Mouse (Mus musculus): ENCODE measurements around the gene Med15. TPM values are rescaled to one million over a fixed set of nuclear protein-coding genes. Genes with fewer than 3 reads are reported as not detected.

Gene Med15
- total and polyA plus RNA-seq, 2 experiments from 2014 or later, result 39.2 to 66.1 TPM

DNA sequence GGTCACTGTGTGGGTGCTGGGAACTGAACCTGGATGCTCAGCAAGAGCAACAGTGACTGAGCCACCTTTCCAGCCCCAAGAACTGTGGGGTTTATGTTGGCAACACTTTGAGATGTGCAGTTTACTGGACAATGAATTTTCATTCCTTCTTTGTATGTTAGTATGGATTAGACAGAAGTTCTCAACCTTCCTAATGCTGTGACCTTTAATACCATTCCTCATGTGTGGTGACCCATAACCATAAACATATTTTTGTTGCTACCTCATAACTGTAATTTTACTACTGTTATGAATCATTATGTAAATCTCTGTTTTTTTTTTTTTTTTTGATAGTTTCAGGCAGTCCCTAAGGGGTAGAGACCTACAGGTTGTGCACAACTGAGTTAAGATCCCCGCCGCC, 955 bp upstream of the Med15 start:
- 61% methylated on average over 2 of the region's 2 CpGs for WGBS
- Histone ChIP-seq H3K27me3 (ENCODE audit: insufficient read depth, low read length) (no peaks in the 10 kb centered on the region), H3K4me2 (ENCODE audit: low read depth, low read length) (no peak overlapping the region), H3K9me3 (ENCODE audit: low read length) (no peaks in the 10 kb centered on the region), H3K9ac (replicated peaks; ENCODE audit: low read length) (no peak overlapping the region), H3K27ac (no peak overlapping the region), H3K4me1 (ENCODE audit: insufficient read depth, low read length) (no peaks in the 10 kb centered on the region), H3K4me3 (ENCODE audit: low read length) (no peak overlapping the region), H3K36me3 (ENCODE audit: insufficient read depth, low read length) (no peaks in the 10 kb centered on the region)
- TF ChIP-seq CTCF (IDR thresholded peaks at IDR 0.05; ENCODE audit: low read depth), result no peak
- DNase-seq (ENCODE audit: low spot score) (no peak), ATAC-seq (no peak)

DNA sequence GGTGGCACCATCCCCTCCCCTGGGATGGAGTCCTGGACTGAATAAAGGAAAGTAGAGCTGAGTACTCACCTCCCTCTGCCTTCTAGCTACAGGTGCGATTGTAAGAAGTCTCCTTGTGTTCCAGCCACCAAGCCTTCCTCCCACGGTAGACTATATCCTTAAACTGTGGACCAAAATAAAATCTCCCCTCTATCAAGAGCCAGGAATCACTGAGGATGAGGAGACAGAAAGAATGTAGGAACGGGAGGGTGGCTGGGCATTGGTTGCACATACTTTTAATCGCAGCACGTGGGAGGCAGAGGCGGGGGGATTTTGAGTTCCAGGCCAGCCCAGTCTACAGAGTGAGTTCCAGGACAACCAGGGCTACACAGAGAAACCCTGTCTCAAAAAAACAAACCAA, 260 bp downstream of the Med15 start:
- WGBS, result 80% methylated on average over 6 of the region's 6 CpGs
- no peaks in the 10 kb centered on the region for H3K27me3 ChIP-seq (ENCODE audit: insufficient read depth, low read length)
- no peak overlapping the region for H3K4me3 ChIP-seq (ENCODE audit: low read length)
- no peaks in the 10 kb centered on the region for H3K36me3 ChIP-seq (ENCODE audit: insufficient read depth, low read length)
- no peaks in the 10 kb centered on the region for H3K4me1 ChIP-seq (ENCODE audit: insufficient read depth, low read length)
- no peak overlapping the region for H3K27ac ChIP-seq
- no peak overlapping the region for H3K9ac ChIP-seq (replicated peaks; ENCODE audit: low read length)
- DNase-seq (ENCODE audit: low spot score) (no peak), ATAC-seq (no peak)
- H3K9me3 ChIP-seq (ENCODE audit: low read length), result no peaks in the 10 kb centered on the region
- TF ChIP-seq CTCF (IDR thresholded peaks at IDR 0.05; ENCODE audit: low read depth), result no peak
- H3K4me2 ChIP-seq (ENCODE audit: low read depth, low read length), result no peak overlapping the region

DNA sequence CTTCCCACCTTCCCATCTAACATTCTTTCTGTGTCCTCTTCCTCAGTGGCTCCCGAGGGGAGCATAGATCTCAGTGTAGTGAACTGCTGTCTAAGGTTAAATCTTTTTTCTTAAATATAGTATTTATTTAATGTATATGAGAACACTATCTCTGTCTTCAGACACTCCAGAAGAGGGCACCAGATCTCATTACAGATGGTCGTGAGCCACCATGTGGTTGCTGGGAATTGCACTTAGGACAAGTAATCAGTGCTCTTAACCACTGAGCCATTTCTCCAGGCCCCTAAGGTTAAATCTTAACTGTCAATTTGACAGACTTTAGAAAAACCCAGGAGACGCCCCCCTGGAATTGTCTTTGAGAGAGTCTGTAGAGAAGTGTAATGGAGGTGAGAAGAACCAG, 670 bp downstream of the Med15 start:
- H3K9ac ChIP-seq (replicated peaks; ENCODE audit: low read length), result no peak overlapping the region
- H3K4me2 ChIP-seq (ENCODE audit: low read depth, low read length), result no peak overlapping the region
- no peaks in the 10 kb centered on the region for H3K9me3 ChIP-seq (ENCODE audit: low read length)
- no peak overlapping the region for H3K27ac ChIP-seq
- WGBS, result 43% methylated on average over 3 of the region's 3 CpGs
- no peak for ATAC-seq
- H3K36me3 ChIP-seq (ENCODE audit: insufficient read depth, low read length), result no peaks in the 10 kb centered on the region
- H3K4me1 ChIP-seq (ENCODE audit: insufficient read depth, low read length), result 0 out of 2 replicates have a peak, but pooled peaks cover 1% of the 10 kb centered on the region
- no peak for DNase-seq (ENCODE audit: low spot score)
- H3K27me3 ChIP-seq (ENCODE audit: insufficient read depth, low read length), result no peaks in the 10 kb centered on the region
- no peak overlapping the region for H3K4me3 ChIP-seq (ENCODE audit: low read length)
- TF ChIP-seq CTCF (IDR thresholded peaks at IDR 0.05; ENCODE audit: low read depth), result no peak

DNA sequence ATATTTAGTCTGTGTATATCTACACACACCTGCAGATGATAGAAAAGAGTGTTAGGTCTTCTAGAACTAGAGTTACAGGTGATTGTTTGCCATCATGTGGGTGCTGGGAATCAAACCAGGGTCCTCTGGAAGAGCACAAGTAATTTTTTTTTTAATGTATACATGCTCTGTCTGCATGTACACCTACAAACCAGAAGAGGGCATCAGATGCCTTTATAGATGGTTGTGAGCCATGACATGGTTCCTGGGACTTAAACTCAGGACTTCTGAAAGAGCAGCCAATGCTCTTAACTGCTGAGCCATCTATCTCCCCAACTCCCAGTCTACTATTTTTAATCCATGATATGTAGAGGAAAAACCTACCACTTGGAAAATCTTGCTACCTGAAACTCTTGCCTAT, 2.7 kb downstream of the Med15 start:
- TF ChIP-seq CTCF (IDR thresholded peaks at IDR 0.05; ENCODE audit: low read depth), result peak; percentile 18; the same call in 1 of the 2 replicates
- Histone ChIP-seq H3K36me3 (ENCODE audit: insufficient read depth, low read length) (no peaks in the 10 kb centered on the region), H3K4me2 (ENCODE audit: low read depth, low read length) (no peak overlapping the region), H3K4me1 (ENCODE audit: insufficient read depth, low read length) (0 out of 2 replicates have a peak, but pooled peaks cover 4% of the 10 kb centered on the region), H3K27me3 (ENCODE audit: insufficient read depth, low read length) (no peaks in the 10 kb centered on the region), H3K9ac (replicated peaks; ENCODE audit: low read length) (no peak overlapping the region), H3K27ac (no peak overlapping the region), H3K4me3 (ENCODE audit: low read length) (no peak overlapping the region), H3K9me3 (ENCODE audit: low read length) (no peaks in the 10 kb centered on the region)
- no peak for DNase-seq (ENCODE audit: low spot score)
- ATAC-seq, result no peak

DNA sequence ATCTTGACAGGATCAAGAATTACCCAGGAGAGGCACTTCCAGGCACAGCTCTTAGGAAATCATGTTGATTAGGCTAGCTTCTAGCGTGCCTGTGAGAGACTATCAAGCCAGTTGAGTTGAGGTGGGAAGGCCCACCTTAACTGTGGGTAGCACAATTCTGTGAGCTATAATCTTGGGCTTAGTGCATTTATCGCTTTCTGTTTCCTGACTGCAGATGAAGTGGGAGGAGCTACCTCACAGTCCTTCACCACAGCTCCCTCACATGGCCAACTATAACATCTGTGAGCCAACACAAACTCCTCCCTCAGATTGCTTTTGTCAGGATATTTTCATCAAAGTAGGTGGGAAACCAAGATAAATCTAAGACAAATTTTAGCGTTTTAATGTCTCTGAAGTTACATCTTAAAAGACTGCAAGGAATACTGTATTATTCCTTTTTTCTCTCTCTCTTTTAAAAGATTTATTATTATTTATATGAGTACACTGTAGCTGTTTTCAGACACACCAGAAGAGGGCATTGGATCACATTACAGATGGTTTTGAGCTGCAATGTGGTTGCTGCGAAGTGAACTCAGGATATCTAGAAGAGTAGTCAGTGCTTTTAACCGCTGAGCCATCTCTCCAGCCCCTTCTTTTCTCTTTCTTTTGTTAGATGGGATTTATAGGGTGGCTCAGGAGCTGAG, 5.4 kb downstream of the Med15 start:
- H3K4me3 ChIP-seq (ENCODE audit: low read length), result no peak overlapping the region
- H3K27ac ChIP-seq, result no peak overlapping the region
- H3K4me2 ChIP-seq (ENCODE audit: low read depth, low read length), result peak overlapping the region; percentile 27; the same call in 1 of the 2 replicates
- TF ChIP-seq CTCF (IDR thresholded peaks at IDR 0.05; ENCODE audit: low read depth), result peak; percentile 64
- ATAC-seq (no peak), DNase-seq (ENCODE audit: low spot score) (peak; percentile 63)
- H3K36me3 ChIP-seq (ENCODE audit: insufficient read depth, low read length), result no peaks in the 10 kb centered on the region
- no peaks in the 10 kb centered on the region for H3K27me3 ChIP-seq (ENCODE audit: insufficient read depth, low read length)
- H3K9ac ChIP-seq (replicated peaks; ENCODE audit: low read length), result no peak overlapping the region
- no peaks in the 10 kb centered on the region for H3K9me3 ChIP-seq (ENCODE audit: low read length)
- 12% methylated on average over 5 of the region's 5 CpGs for WGBS
- H3K4me1 ChIP-seq (ENCODE audit: insufficient read depth, low read length), result 0 out of 2 replicates have a peak, but pooled peaks cover 4% of the 10 kb centered on the region

DNA sequence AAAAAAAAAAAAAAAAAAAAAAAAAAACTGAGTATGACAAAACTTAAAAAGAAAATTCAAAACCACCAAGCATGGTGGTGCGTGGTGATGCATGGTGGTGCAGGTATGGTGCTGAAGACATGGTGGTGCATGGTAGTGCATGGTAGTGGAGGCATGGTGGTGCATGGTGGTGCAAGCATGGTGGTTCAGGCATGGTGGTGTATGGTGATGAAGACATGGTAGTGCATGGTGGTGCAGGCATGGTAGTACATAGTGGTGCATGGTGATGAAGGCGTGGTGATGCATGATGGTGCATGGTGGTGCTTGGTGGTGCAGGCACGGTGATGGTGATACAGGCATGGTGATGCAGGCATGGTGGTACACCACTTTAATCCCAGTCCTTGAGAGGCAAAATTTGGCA, 8.2 kb downstream of the Med15 start:
- no peak for DNase-seq (ENCODE audit: low spot score)
- no peaks in the 10 kb centered on the region for H3K27me3 ChIP-seq (ENCODE audit: insufficient read depth, low read length)
- no peaks in the 10 kb centered on the region for H3K9me3 ChIP-seq (ENCODE audit: low read length)
- H3K27ac ChIP-seq, result no peak overlapping the region
- no peak for TF ChIP-seq CTCF (IDR thresholded peaks at IDR 0.05; ENCODE audit: low read depth)
- peaks cover 14% of the 10 kb centered on the region for H3K4me1 ChIP-seq (ENCODE audit: insufficient read depth, low read length)
- H3K36me3 ChIP-seq (ENCODE audit: insufficient read depth, low read length), result no peaks in the 10 kb centered on the region
- no peak overlapping the region for H3K4me3 ChIP-seq (ENCODE audit: low read length)
- H3K9ac ChIP-seq (replicated peaks; ENCODE audit: low read length), result no peak overlapping the region
- ATAC-seq, result no peak
- 91% methylated on average over 3 of the region's 3 CpGs for WGBS
- no peak overlapping the region for H3K4me2 ChIP-seq (ENCODE audit: low read depth, low read length)

DNA sequence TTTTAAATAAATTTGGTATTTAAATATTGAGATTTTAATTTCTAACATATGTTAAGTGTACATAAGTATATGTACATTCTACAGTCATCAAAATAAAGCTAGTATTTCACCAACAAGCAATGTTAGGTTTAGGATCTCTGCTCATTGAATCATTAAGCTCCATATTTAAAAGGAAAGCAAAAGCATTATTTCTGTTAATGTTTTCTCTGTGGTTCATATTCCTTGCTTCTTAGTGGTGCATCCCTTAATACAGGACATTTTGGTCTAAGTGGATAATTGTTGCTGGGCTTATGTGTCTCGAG, 9.4 kb downstream of the Med15 start:
- WGBS, result 85% methylated on average over 1 of the region's 1 CpGs
- H3K4me2 ChIP-seq (ENCODE audit: low read depth, low read length), result peak overlapping the region; percentile 37; the same call in 1 of the 2 replicates
- no peak overlapping the region for H3K27ac ChIP-seq

More for the DNA sequence above, 9.4 kb downstream of the Med15 start:
- no peak for DNase-seq (ENCODE audit: low spot score)
- no peaks in the 10 kb centered on the region for H3K27me3 ChIP-seq (ENCODE audit: insufficient read depth, low read length)
- H3K9me3 ChIP-seq (ENCODE audit: low read length), result no peaks in the 10 kb centered on the region
- H3K9ac ChIP-seq (replicated peaks; ENCODE audit: low read length), result no peak overlapping the region
- no peak for TF ChIP-seq CTCF (IDR thresholded peaks at IDR 0.05; ENCODE audit: low read depth)
- H3K36me3 ChIP-seq (ENCODE audit: insufficient read depth, low read length), result no peaks in the 10 kb centered on the region
- no peak overlapping the region for H3K4me3 ChIP-seq (ENCODE audit: low read length)
- peaks cover 14% of the 10 kb centered on the region for H3K4me1 ChIP-seq (ENCODE audit: insufficient read depth, low read length)
- ATAC-seq, result no peak
